Mouse (Mus musculus) large intestine, adult 2 months (tissue): ENCODE data around the gene Sh2d3c. TPM values are rescaled to one million over a fixed set of nuclear protein-coding genes. Genes with fewer than 3 reads are reported as not detected.

Experiments
- DNase-seq: peaks from one replicate; pipeline ENCODE4 v3.0.0-alpha.2; 2012; ENCODE audit warnings: low read depth, low spot score
- WGBS: fragments of 180-500 bp; shearing (Covaris S2); methylation state at CpG from one replicate; pipeline ENCODE4 v1.1.7; 2018; 5-methylcytosine and 5-hydroxymethylcytosine counted together
- polyA plus RNA-seq: library from polyadenylated mRNA; depleted of rRNA; stranded (reverse); fragments of >200 nt; gene quantifications from 2 replicates; pipeline ENCODE4 v1.2.3, GENCODE M21; 2012

The Sh2d3c gene
- polyA plus RNA-seq, 1 experiment: 8.4 TPM

- 80% methylated on average over 3 of the region's 3 CpGs for WGBS
- no peak for DNase-seq
Observed at GRCm38 (mm10) chr2:32720053-32720452, 802 bp upstream of the Sh2d3c start.

- DNase-seq: no peak
- WGBS: 45% methylated on average over 6 of the region's 6 CpGs
Observed at GRCm38 (mm10) chr2:32722046-32722445, 1.2 kb downstream of the Sh2d3c start.

GRCm38 (mm10) chr2:32722581-32722980 lies 1.7 kb downstream of the Sh2d3c start:
- DNase-seq: no peak
- 46% methylated on average over 3 of the region's 3 CpGs for WGBS

- DNase-seq: no peak
- 95% methylated on average over 4 of the region's 4 CpGs for WGBS
Observed at GRCm38 (mm10) chr2:32724149-32724548, 3.3 kb downstream of the Sh2d3c start.

- WGBS: 64% methylated on average over 16 of the region's 16 CpGs
- no peak for DNase-seq
Observed at GRCm38 (mm10) chr2:32724832-32725790, 4.3 kb downstream of the Sh2d3c start.

GRCm38 (mm10) chr2:32727435-32727834 lies 6.6 kb downstream of the Sh2d3c start:
- 3% methylated on average over 16 of the region's 16 CpGs for WGBS
- peak; percentile 90 for DNase-seq

GRCm38 (mm10) chr2:32728463-32728862 lies 7.6 kb downstream of the Sh2d3c start:
- no peak for DNase-seq
- WGBS: 40% methylated on average over 7 of the region's 7 CpGs

GRCm38 (mm10) chr2:32729547-32729946 lies 8.7 kb downstream of the Sh2d3c start:
- DNase-seq: no peak
- 90% methylated on average over 4 of the region's 4 CpGs for WGBS

- WGBS: 59% methylated on average over 11 of the region's 11 CpGs
- no peak for DNase-seq
Observed at GRCm38 (mm10) chr2:32730854-32731253, 10.0 kb downstream of the Sh2d3c start.

GRCm38 (mm10) chr2:32731911-32732310 lies 11.1 kb downstream of the Sh2d3c start:
- DNase-seq: no peak
- 77% methylated on average over 4 of the region's 4 CpGs for WGBS

GRCm38 (mm10) chr2:32732695-32733094 lies 11.8 kb downstream of the Sh2d3c start:
- 80% methylated on average over 6 of the region's 6 CpGs for WGBS
- no peak for DNase-seq

GRCm38 (mm10) chr2:32734480-32734879 lies 13.6 kb downstream of the Sh2d3c start:
- DNase-seq: no peak
- WGBS: 53% methylated on average over 4 of the region's 4 CpGs

GRCm38 (mm10) chr2:32734933-32735332 lies 14.1 kb downstream of the Sh2d3c start:
- WGBS: 61% methylated on average over 4 of the region's 4 CpGs
- no peak for DNase-seq

GRCm38 (mm10) chr2:32736306-32736829 lies 15.5 kb downstream of the Sh2d3c start:
- WGBS: 53% methylated on average over 3 of the region's 3 CpGs
- DNase-seq: no peak

- no peak for DNase-seq
- 65% methylated on average over 6 of the region's 6 CpGs for WGBS
Observed at GRCm38 (mm10) chr2:32737008-32737407, 16.2 kb downstream of the Sh2d3c start.

GRCm38 (mm10) chr2:32739311-32739710 lies 18.5 kb downstream of the Sh2d3c start:
- 58% methylated on average over 4 of the region's 4 CpGs for WGBS
- no peak for DNase-seq

- DNase-seq: no peak
- WGBS: 12% methylated on average over 11 of the region's 11 CpGs
Observed at GRCm38 (mm10) chr2:32740916-32741272, 20.0 kb downstream of the Sh2d3c start, which contains the start of gene 6330409D20Rik. TSS of gene 6330409D20Rik (minus strand) at chr2:32741016.

GRCm38 (mm10) chr2:32741273-32742172 lies 20.7 kb downstream of the Sh2d3c start:
- 7% methylated on average over 57 of the region's 58 CpGs for WGBS
- DNase-seq: no peak

- no peak for DNase-seq
- 23% methylated on average over 18 of the region's 18 CpGs for WGBS
Observed at GRCm38 (mm10) chr2:32742173-32742531, 21.3 kb downstream of the Sh2d3c start.
